Mouse (Mus musculus) heart, postnatal 14 days (tissue): ENCODE results near the gene Npc2. TPM values are rescaled to one million over a fixed set of nuclear protein-coding genes. Genes with fewer than 3 reads are reported as not detected.

Source experiments
- DNase-seq, 2 experiments: peaks; one replicate each; pipeline ENCODE4 v3.0.0; 2021 to 2022
- intact Hi-C: fragments of 180-260 bp; cut with DNase I; formaldehyde crosslinking; loops from one replicate; pipeline ENCODE4 v1.15.1; 2025
- long read RNA-seq, 2 experiments: library from polyadenylated mRNA; stranded (forward); transcript quantifications; one replicate each; pipeline ENCODE4 v2.0.0; 2021
- total RNA-seq, 2 experiments: library from RNA; stranded (reverse); gene quantifications; 2 replicates each; pipeline ENCODE4 v1.2.3; 2021

Npc2 gene
- 10 to 100 TPM; 30.8 to 32.7 TPM for total RNA-seq
- long read RNA-seq, experiment 1, transcript Npc2-201 (4 exons, 3,299 nt), result major isoform, 101 of 103 reads
- long read RNA-seq, experiment 1, partial matches to known transcripts, result 1 of 103 reads
- long read RNA-seq, experiment 1, other reads (novel, unspliced or antisense), result 0 of 103 reads
- long read RNA-seq, experiment 2, transcript Npc2-201 (4 exons, 3,299 nt), result major isoform, 71 of 75 reads
- long read RNA-seq, experiment 2, partial matches to known transcripts, result 4 of 75 reads
- long read RNA-seq, experiment 2, other reads (novel, unspliced or antisense), result 0 of 75 reads

DNA sequence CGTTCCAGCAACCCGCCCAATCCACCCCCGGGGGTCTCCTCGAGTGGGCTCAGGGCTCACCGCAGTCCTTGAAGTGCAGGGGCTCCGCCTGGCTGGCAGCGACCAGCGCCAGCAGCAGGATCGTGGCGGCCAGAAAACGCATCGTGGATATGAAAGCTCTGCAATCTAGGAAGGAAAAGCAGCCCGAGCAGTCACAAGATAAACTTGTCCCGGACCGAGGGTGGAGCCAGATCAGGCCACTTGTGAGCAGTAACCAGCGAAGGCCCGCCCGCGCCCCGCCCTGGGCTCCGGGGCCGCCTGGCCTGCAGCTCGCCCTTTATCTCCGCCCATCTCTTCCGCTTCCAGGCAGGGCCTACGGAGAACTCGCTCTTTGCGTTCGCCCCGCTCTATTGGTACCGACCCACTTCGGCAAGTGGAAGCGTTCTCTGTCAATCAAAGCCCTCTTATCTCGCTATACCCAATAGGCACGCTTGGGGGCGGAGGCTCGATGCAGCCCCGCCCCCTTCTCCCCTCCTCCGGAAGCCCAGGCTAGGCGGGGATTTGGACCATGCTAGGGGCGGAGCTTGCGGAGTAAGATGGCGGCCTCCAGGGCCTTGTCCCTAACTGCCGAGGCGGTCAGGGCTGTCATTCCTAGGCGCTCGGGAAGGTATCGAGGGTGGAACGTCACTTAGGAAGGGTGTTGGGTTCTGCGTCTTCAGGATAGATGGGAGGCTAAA, at the start of gene Npc2, which contains the start of gene Isca2:
Npc2 (minus strand) TSS at position 427 of the 716 bp plus-strand sequence.
Isca2 (plus strand) TSS at position 526 of the 716 bp plus-strand sequence.
- DNase-seq, result peak; percentile 95 to 98
- intact Hi-C loops, result no loop called here

- intact Hi-C loops, result no loop called here
- DNase-seq, result peak; percentile 37 to 42
Measured at GRCm38 (mm10) chr12:84819236-84820168, 46.5 kb upstream of the Npc2 start.

DNA sequence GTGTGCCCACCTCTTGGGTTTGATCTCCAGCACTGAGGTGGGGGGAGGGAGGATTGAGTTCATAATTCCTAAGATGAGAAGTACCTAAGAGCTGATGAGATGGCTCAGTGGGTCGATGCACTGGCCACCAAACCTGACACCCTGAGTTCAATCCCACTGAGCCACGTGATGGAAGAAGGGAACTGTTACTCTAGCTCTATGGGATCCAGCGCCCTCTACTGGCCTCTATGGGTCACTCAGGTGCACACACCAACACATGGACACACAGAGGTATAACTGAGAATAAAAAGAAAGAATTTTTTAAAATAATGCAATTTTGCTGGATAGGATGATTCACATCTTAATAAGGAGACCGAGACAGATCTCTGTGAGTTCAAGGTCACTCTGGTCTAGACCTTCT, 45.5 kb upstream of the Npc2 start:
- no peak for DNase-seq
- intact Hi-C loops, result no loop called here

GRCm38 (mm10) chr12:84814663-84815325, 41.8 kb upstream of the Npc2 start:
- intact Hi-C loops, result loop anchor here (5.0 kb wide), 1 partner anchor 63 kb away; the partner anchor contains the start of gene Ltbp2
- DNase-seq, result no peak

DNA sequence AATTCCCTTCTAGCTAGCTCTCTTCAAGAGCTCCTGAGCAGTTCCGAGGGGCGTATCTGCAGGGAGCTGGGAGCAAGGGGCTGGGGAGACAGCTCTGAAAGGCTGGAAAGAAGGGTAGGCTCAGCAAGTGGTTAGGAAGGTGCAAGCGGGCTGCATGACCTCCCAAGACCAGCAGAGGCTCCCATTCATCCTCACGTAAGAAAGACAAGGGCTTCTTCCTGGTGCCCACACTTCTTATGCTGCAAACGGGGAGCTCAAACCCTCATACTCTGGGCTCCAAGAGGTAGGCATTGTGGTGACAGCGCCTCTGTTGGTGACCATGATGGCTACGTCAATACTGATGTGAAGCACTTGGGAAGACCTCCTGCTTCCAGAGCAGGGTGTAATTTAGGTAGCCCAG, 40.8 kb upstream of the Npc2 start:
- intact Hi-C loops, result loop anchor here (5.0 kb wide), 1 partner anchor 64 kb away; the partner anchor contains the start of gene Ltbp2

GRCm38 (mm10) chr12:84812004-84812403, 39.1 kb upstream of the Npc2 start:
- DNase-seq, result no peak

More for the DNA sequence above, 40.8 kb upstream of the Npc2 start:
- no peak for DNase-seq

GRCm38 (mm10) chr12:84811510-84811909, 38.6 kb upstream of the Npc2 start:
- no peak for DNase-seq
- intact Hi-C loops, result loop anchor here (5.0 kb wide), 1 partner anchor 66 kb away; the partner anchor contains the start of gene Ltbp2

More at GRCm38 (mm10) chr12:84812004-84812403, 39.1 kb upstream of the Npc2 start:
- intact Hi-C loops, result loop anchor here (5.0 kb wide), 1 partner anchor 65 kb away; the partner anchor contains the start of gene Ltbp2

GRCm38 (mm10) chr12:84810810-84811209, 37.9 kb upstream of the Npc2 start:
- intact Hi-C loops, result loop anchor here (5.0 kb wide), 1 partner anchor 66 kb away; the partner anchor contains the start of gene Ltbp2
- no peak for DNase-seq

DNA sequence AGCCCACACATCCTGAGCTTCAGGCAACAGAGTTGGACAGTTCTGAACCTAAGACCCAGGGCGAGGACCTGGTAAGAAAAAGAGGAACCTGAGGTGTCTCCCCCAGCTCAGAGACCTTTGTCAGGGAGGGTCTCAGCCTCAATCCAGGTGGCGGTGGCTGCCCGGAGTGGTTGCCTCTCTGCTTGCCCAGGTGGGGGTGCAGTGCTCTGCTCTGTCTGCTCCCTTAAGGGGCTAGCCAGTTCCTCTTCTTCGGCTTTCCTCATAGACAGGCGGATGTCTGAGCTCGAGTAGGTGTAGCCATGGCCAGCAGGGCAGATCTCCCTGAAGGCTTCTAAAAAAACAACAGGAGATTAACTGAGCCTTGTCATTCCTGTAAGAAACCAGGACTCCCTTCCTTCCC, 36.1 kb upstream of the Npc2 start:
- DNase-seq, result no peak
- intact Hi-C loops, result no loop called here

GRCm38 (mm10) chr12:84807351-84807750, 34.4 kb upstream of the Npc2 start:
- intact Hi-C loops, result no loop called here
- DNase-seq, result no peak

GRCm38 (mm10) chr12:84806726-84807125, 33.8 kb upstream of the Npc2 start:
- intact Hi-C loops, result no loop called here
- DNase-seq, result no peak

- intact Hi-C loops, result no loop called here
- DNase-seq, result no peak
Measured at GRCm38 (mm10) chr12:84806010-84806409, 33.1 kb upstream of the Npc2 start.

DNA sequence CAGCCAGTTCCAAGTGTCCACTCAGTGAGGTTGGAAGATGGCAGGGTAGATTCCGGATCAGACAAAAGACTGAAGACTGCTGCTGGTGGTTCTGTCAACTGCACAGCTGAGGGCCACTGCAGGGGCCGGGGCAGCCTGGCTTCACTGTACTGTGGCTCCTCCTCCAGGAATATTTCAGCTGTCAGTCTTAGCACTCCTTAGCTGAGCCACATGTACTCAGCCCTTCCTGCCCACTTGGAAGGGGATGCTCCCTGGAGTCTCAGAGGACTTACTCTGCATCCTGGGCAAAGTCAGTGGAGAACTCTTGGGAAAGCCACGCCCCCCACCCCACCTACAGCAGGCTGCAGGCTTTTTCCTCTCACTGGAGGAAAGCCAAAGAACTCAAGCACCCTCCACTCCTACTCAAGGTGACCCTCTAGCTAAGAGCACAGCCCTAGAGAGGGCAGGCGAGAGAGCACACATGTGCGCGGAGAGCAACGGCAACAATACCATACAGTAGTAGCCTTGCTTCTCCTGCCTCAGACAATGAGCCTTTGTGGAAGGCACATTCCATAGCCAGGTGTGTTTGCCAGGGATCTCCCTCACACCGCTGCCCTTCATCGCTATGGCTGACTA, 32.4 kb upstream of the Npc2 start:
- no peak for DNase-seq
- intact Hi-C loops, result no loop called here

DNA sequence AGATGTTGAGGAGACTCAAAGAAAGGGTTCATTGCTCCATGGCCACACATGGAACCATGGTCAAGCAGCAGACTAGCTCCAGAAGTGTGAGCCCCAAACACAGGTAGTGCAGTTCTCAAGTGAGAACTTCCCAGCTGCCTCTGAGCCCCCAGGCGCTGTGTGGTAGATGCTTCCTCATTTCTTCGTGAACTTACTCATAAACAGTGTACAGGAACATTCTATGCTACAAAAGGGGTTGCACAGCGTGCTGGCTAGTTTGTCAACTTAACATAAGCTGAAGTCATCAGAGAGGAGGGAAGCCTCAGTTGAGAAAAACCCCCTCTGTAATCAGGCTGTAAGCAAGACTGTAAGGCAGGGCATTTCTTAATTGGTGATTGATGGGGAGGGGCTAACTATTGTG, 29.7 kb upstream of the Npc2 start:
- DNase-seq, result no peak
- intact Hi-C loops, result no loop called here

- DNase-seq, result peak in 1 of 2 experiments; percentile 20
- intact Hi-C loops, result no loop called here
Measured at GRCm38 (mm10) chr12:84801532-84802110, 28.7 kb upstream of the Npc2 start.

DNA sequence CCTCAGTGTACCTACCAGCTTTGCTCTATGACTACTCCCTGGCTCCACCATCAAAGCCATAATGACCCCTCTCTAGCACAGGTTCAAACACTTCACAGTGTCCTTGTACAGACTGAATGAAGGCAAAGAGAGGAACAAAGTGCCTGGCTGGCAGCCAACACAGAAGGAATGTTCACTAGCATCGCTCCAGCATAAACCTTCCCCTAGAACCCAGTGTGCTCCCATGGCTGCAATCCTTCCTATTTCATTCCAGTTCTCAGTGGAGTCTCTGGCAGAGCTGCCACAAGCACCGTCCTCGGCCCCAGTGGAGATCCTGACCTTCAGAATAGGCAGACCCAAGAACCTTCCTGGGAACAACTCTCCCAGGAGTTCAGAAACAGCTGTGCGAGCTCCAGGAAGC, 27.5 kb upstream of the Npc2 start:
- peak; percentile 37 to 66 for DNase-seq
- intact Hi-C loops, result no loop called here

GRCm38 (mm10) chr12:84799086-84799485, 26.1 kb upstream of the Npc2 start:
- DNase-seq, result no peak
- intact Hi-C loops, result no loop called here

DNA sequence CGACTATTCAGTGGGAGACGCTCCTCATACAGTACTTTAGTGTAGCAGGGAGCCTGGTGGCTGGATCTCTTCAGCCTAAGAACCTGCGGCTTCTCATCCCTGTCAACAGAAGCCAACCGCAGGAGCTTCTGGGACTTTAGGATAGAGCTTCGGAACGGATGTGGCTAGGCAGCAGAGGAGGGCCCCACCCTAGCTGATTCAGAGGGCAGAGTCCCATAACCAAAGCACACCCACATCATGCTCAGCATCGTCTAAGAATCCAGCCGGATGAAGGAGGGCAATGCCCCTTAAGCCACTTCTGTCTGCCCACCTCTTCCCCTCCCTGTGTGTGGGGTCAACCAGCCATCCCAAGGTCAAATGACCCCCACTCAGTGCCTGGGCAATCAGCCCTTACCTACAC, 21.7 kb upstream of the Npc2 start:
- DNase-seq, result no peak
- intact Hi-C loops, result no loop called here

GRCm38 (mm10) chr12:84792629-84793028, 19.7 kb upstream of the Npc2 start:
- no peak for DNase-seq
- intact Hi-C loops, result no loop called here
